Mouse (Mus musculus) retina, adult 2 months (tissue): ENCODE data around the gene Dhx40.
A peak's percentile ranks its signal among the peaks of the same experiment; 100 is the strongest.

ENCODE experiments used
- DNase-seq: peaks from one replicate; pipeline ENCODE4 v3.0.0-alpha.2; 2012; ENCODE audit warnings: low read depth, low spot score

Gene Dhx40

DNA sequence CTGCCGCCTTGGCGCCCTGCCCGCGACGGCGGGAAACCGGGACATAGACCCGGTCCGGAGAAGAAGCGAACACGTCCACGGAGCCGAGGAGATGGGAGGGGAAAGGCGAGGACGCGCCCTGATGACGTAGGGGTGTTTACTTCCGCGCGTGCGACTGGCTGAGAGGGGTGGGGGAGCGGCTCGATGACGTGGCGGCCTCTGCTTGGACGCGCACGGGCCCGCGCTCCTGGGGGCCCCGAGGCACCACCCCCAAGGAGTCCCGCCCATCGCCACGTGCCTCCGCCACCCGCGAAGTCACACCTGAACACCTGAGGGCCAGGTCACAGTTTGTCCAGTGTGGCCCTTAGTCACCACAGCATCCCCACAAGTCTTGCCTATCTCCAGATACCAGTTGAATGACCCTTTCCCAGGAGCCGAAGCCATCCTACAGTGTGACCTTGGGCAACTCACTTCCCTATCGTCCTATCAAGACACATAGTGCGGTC, at the start of gene Dhx40:
Dhx40 (minus strand) TSS at position 242 of the 485 bp plus-strand sequence.
- peak; percentile 74 for DNase-seq

DNA sequence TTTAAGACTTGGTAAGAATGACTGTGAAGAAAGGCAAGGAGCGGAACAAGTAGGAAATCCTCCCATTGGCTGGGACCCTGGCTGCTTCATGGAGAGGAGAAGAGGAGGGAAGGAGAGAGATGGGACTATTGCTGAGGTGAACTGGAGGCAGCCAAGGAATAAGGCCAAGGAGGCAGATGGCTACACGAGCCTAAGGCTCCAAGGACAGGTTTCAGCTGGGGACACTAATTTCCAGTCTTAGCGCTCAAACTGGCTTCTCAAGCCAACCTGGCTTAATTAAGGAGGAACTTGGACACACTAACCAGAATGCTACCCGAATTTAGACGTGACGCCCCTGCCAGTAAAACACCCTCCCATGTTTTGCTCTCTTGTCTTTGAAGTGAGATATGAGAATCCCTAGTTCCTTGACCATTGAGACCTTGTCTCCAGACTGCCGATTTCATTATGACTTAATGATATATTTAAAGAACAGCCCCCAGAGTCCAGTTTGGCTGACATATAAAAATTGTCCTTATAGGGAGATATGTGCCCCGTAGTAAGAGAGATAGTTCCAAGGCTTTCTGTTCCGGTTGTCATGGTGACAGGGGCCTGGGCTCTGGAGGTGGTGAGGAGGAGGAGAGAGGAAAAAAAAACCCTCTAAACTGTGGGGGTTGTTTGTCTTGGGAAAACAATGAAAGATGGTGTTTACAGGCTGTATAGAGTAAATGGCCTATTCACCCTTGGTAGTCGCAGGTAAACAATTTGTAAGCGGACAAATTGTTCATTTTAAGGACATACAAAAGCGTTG, 48.3 kb upstream of the Dhx40 start:
- no peak for DNase-seq

DNA sequence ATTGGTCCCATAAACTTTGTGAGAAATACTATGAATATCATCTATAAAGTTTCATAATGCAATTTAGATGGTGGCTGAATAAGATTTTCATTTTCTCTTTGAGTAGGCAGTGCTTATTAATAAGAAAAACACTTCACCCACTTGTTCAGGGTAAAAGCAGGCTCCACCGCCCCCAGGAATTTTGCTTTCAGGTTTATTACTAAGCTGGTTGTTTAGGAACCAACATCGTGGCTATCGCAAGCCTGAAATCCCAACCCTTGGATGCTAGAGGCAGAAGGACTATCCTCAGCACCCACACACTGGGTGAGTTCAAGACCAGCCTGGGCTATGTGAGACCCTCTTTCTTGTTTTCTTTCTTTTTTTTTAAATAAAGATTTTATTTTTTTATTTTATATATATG, 45.5 kb upstream of the Dhx40 start:
- no peak for DNase-seq

DNA sequence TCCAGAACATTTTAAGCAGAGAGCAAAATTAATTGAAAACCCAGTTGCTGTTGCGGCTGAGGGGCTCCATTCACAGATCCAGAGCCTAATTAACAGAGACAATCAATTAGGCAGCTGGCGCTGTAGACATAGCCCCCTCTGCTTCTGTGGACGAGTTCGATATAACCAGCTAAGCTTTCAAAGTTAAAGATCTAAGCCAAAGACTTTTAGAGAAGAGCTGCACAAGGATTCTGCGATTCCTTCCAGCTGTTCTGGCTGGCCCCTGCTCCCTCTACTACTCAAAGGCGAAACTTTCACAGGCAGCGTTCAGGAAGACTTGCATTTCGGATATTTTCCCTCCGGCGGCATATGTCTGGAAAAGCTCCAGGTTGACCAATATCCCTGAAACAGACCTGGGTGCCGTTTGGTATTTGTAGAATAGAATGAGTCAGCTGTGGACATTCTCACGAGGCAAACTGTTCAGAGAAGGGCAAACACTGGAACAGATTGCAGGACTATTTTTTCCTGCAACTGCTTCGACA, 45.0 kb upstream of the Dhx40 start:
- no peak for DNase-seq

- DNase-seq: no peak
Measured at GRCm38 (mm10) chr11:86851714-86852533, 44.4 kb upstream of the Dhx40 start.

- no peak for DNase-seq
Measured at GRCm38 (mm10) chr11:86851234-86851671, 43.7 kb upstream of the Dhx40 start.

DNA sequence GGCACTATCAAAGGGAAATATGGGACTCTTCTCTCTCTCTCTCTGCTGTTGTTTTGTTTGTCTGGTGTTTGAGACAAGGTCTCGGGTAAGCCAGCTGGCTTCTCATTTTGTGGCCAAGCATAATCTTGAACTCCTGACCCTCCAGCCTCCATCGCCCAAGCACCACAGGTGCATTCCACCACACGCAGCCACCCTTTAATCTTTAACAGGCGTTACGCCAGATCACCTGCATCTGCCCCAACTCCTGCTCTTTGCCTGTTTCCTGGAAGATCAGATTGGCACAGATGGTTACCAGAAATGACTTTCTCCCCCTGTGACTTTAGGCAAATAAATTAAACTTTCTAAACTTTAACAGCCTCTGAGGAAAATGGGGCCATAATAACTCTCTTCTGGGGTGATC, 36.3 kb upstream of the Dhx40 start:
- no peak for DNase-seq

DNA sequence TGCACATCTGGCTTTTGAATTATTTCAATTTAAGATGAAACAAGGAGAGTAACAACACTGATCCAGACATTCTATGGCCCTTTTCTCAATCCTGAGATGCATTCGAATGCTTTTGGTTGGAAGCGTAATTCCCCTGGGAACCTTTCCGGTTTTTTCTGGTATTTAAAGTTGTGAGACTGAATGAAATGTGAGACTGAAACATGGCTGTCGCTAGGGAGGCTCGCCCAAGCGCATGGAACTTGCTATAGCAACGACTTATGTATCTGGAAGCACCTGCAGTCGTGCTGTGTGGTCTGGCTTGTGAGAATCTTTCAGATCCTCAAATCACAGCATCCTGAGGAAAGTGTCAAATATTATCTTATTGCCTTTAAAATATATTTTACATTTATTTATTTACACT, 33.7 kb upstream of the Dhx40 start:
- no peak for DNase-seq

- peak; percentile 73 for DNase-seq
Measured at GRCm38 (mm10) chr11:86840511-86841154, 33.1 kb upstream of the Dhx40 start.

DNA sequence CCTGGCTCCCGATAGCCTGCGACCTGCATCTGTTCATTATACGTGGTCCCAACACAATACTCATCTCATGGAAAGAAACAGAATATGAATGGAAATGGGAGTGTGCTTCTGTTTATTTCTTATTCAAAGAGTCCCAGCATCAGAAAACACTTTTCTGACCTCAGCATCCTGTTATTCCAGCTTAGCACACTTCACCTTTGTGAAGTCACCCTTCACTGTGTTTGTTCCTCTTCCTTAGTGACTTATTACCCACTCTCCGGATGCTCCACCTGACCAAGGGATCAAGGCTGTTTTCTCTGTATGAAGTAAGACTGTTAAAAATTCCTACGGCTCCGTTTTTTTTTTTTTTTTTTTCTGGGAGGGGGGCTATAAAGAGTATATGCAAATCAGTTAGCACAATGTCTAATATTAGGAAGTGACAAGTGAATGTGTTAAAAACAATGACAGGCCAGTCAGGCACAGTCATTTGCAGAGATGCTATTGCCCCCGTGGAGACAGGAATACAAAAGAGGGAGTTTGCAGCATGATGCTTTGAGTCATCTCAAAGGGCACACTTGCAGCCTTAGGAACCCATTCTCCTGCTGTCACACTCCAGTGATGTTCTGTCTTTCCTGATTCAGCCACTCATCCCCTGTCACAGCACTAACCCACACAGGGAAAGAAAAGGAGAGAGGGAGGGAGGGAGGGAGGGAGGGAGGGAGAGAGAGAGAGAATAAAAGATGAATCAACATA, 32.3 kb upstream of the Dhx40 start:
- no peak for DNase-seq

DNA sequence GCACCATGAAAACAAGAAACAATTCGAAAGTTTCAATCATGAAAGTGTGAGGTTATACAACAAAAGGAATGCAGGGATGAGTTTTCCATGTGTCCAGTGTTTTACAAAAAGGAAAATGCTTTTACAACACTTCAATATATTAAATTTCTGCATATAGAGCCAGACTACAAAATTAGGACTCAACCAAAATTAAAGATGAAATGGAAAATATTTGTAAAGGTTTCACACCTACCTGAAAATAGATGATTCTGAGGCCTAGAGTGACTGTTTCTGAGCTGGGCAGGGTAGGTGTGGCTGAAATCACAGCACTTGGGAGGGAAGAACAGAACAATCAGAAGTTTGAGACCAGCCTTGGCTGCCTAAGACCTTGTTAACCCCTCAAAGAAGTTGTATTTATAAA, 31.2 kb upstream of the Dhx40 start:
- no peak for DNase-seq

GRCm38 (mm10) chr11:86836366-86836765, 28.8 kb upstream of the Dhx40 start:
- no peak for DNase-seq

DNA sequence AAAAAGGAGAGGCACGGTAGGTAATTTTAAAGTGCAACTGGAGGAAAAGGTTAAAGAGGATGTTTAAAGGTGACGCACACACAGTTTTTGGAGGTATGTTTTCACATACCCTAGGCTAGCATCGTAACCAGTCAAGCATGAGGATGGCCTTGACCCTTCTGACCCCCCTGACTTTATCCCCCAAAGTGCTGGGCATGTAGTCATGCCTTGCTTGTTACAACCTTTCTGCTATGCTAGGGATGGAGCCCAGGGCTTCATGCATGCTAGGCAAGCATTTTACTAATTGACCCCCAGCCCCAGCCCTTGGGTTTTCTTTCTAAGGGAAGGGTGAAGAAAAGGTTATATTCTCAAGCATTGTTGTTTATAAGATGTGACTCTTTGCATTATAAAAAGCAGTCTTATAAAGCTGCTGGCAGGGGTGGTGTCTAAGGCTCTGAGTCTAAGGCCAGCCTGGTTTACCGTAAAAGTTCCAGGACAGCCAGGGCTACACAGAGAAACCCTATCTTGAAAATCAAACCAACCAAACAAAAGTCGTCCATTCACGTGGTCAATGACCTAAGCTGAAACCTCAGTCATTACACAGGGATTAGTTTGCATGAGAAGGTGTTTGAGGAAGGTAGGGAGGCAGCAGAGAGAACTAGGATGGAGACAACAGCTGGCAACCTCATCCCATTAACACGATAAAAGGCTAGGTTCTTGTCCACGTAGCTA, 27.2 kb upstream of the Dhx40 start:
- no peak for DNase-seq

- DNase-seq: no peak
Measured at GRCm38 (mm10) chr11:86834050-86834449, 26.5 kb upstream of the Dhx40 start.

GRCm38 (mm10) chr11:86833153-86833552, 25.6 kb upstream of the Dhx40 start:
- DNase-seq: no peak

DNA sequence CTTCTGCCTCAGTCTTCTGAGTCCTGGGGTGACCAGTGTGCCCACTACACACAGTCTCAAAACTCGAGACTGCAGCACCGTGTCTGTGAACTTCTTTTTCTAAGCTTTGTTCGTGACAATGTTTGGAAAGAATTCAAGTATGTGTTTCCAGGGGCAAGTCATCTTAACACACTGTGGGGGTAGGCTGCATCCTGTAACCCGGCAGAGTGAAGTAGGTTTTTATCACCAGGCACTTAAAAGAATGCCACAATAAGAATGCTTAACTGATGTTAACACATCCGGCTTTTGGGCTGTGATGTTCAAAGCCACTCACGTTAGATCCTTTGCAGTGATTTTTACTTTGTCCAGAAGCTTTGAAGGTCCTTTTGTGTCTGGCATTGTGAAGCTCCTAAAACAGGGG, 20.9 kb upstream of the Dhx40 start:
- DNase-seq: no peak

- DNase-seq: no peak
Measured at GRCm38 (mm10) chr11:86827476-86828245, 20.1 kb upstream of the Dhx40 start.

DNA sequence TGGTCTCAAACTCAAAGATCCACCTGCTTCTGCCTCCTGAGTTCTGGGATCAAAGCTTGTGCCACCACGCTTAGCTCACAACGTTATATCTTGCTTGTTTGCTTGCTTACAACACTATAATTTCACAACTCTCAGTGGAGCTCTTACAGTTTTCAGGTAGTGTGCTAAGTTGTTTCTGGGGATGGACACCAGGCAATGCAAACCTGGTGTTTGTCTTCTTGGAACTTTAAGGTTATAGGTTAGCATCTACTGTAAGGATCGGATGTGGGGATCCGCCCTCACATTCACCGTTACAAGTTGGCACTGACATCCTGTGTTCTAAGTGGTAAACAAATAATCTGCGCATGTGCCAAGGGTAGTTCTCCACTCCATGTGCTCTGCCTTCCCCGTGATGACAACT, 16.9 kb upstream of the Dhx40 start:
- no peak for DNase-seq

DNA sequence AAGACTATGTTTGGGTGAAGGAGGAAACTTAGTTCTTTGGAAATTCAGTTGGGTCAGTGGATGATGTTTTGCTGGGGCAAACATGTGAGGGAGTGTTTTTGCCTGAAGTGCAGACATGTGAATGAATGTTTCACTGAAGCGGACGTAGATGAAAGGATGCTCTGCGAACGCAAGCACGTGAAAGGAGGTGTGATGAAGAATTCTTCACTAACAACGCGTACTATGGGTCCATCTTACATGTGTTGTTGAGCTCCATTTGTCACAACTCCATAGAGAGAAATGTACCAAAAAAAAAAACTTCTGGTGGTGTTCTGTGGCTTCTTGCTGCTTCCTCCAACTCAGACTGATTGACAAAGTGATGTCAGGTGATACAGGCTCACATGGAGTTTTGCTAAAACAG, 15.0 kb upstream of the Dhx40 start:
- DNase-seq: no peak

- DNase-seq: no peak
Measured at GRCm38 (mm10) chr11:86819536-86819935, 12.0 kb upstream of the Dhx40 start.
